9 mouse cellular contexts compared by ENCODE assay signal in genomic region chr11:12034781-12035180, GRCm38 (mm10). TPM values are rescaled to one million over a fixed set of nuclear protein-coding genes. Genes with fewer than 3 reads are reported as not detected.
DNase-seq lines count a peak whose midpoint lies in the region; ATAC-seq lines count a peak whose summit lies in the region.
"Had no signal": no experiment of that assay in that cellular context is flagged by ENCODE, and none has a peak within 500 bp of the region (broad histone marks: within the 10 kb centered on the region; RNA-seq: fewer than 3 reads in every experiment).

No protein-coding gene starts in this region.

- H3K36me3 ChIP-seq in kidney, embryonic 15.5 days = peaks cover 3% of the 10 kb centered on the region; the same call in 1 of the 2 replicates
- peaks cover under 1% of the 10 kb centered on the region; the same call in 1 of the 2 replicates for H3K36me3 ChIP-seq in embryonic facial prominence, embryonic 15.5 days
- H3K36me3 ChIP-seq in limb, embryonic 10.5 days = peaks cover 35% of the 10 kb centered on the region
- H3K36me3 ChIP-seq in neural tube, embryonic 13.5 days = no peaks in the 10 kb centered on the region
- H3K36me3 ChIP-seq: G1E had no signal

- H3K9ac ChIP-seq in kidney, embryonic 15.5 days = peak overlapping the region; percentile 87
- H3K9ac ChIP-seq in embryonic facial prominence, embryonic 15.5 days = no peak overlapping the region
- H3K9ac ChIP-seq in neural tube, embryonic 13.5 days = peak overlapping the region; percentile 78

- peak overlapping the region; percentile 34 for H3K27ac ChIP-seq in kidney, embryonic 15.5 days
- H3K27ac ChIP-seq in embryonic facial prominence, embryonic 15.5 days (replicated peaks) = peak overlapping the region; percentile 88
- peak overlapping the region; percentile 97 for H3K27ac ChIP-seq in limb, embryonic 10.5 days
- peak overlapping the region; percentile 15; the same call in 1 of the 2 replicates for H3K27ac ChIP-seq in neural tube, embryonic 13.5 days (replicated peaks)

- H3K4me2 ChIP-seq in kidney, embryonic 15.5 days = peak overlapping the region; percentile 57
- H3K4me2 ChIP-seq in embryonic facial prominence, embryonic 15.5 days (replicated peaks) = peak overlapping the region; percentile 53
- H3K4me2 ChIP-seq in neural tube, embryonic 13.5 days = peak overlapping the region; percentile 56

- no peak for ATAC-seq in kidney, embryonic 15.5 days (replicated peaks; ENCODE audit: low FRiP score)
- no peak for ATAC-seq in embryonic facial prominence, embryonic 15.5 days (ENCODE audit: insufficient number of reproducible peaks, low FRiP score, low TSS enrichment, low read depth)
- ATAC-seq in neural tube, embryonic 13.5 days (ENCODE audit: low read depth) = no peak
- no peak for ATAC-seq in cerebellum, adult (ENCODE audit: insufficient number of reproducible peaks, low FRiP score, low TSS enrichment)
- no peak for ATAC-seq in megakaryocyte progenitor cell, adult 5-6 weeks (replicated peaks; ENCODE audit: poor library complexity)

- peak overlapping the region; percentile 67 for H3K4me3 ChIP-seq in kidney, embryonic 15.5 days (replicated peaks)
- H3K4me3 ChIP-seq in embryonic facial prominence, embryonic 15.5 days (replicated peaks) = peak overlapping the region; percentile 58
- H3K4me3 ChIP-seq in limb, embryonic 10.5 days = peak overlapping the region; percentile 70
- peak overlapping the region; percentile 57 for H3K4me3 ChIP-seq in neural tube, embryonic 13.5 days

- H3K9me3 ChIP-seq in kidney, embryonic 15.5 days (replicated peaks) = no peaks in the 10 kb centered on the region
- no peaks in the 10 kb centered on the region for H3K9me3 ChIP-seq in embryonic facial prominence, embryonic 15.5 days (replicated peaks)
- no peaks in the 10 kb centered on the region for H3K9me3 ChIP-seq in limb, embryonic 10.5 days (replicated peaks)
- no peaks in the 10 kb centered on the region for H3K9me3 ChIP-seq in neural tube, embryonic 13.5 days

- peaks cover 92% of the 10 kb centered on the region for H3K27me3 ChIP-seq in kidney, embryonic 15.5 days
- peaks cover 78% of the 10 kb centered on the region for H3K27me3 ChIP-seq in embryonic facial prominence, embryonic 15.5 days
- H3K27me3 ChIP-seq in limb, embryonic 10.5 days (ENCODE audit: low read depth, poor library complexity, severe bottlenecking) = peaks cover 100% of the 10 kb centered on the region
- H3K27me3 ChIP-seq in neural tube, embryonic 13.5 days = peaks cover 98% of the 10 kb centered on the region

- 29% methylated on average over 4 of the region's 4 CpGs for WGBS in kidney, embryonic 15.5 days
- WGBS in embryonic facial prominence, embryonic 15.5 days = 44% methylated on average over 4 of the region's 4 CpGs
- 48% methylated on average over 4 of the region's 4 CpGs for WGBS in limb, embryonic 10.5 days
- 43% methylated on average over 4 of the region's 4 CpGs for WGBS in neural tube, embryonic 13.5 days

- DNase-seq in kidney, adult 8-10 months = no peak
- no peak for DNase-seq in limb, embryonic 10.5 days (ENCODE audit: low spot score)
- no peak for DNase-seq in thymus, postnatal 4 days

- H3K4me1 ChIP-seq in kidney, embryonic 15.5 days = peaks cover 16% of the 10 kb centered on the region
- H3K4me1 ChIP-seq in embryonic facial prominence, embryonic 15.5 days = peaks cover 6% of the 10 kb centered on the region; the same call in 1 of the 2 replicates
- peaks cover 14% of the 10 kb centered on the region; the same call in 1 of the 2 replicates for H3K4me1 ChIP-seq in limb, embryonic 10.5 days
- H3K4me1 ChIP-seq in neural tube, embryonic 13.5 days (replicated peaks) = peaks cover 9% of the 10 kb centered on the region

RNA-seq across cellular contexts. Expression of gene Grb10, which starts 3.7 kb away (rescaled TPM):
- 390 and 413 TPM in 2 replicates for polyA plus RNA-seq in kidney, embryonic 15.5 days (2015; fragmentation: Nextera tagmentation; extraction: Ambion mirVana)
- 396 and 421 TPM in 2 replicates for polyA plus RNA-seq in embryonic facial prominence, embryonic 15.5 days (2015; fragmentation: Nextera tagmentation; extraction: Ambion mirVana)
- 474 and 593 TPM in 2 replicates for polyA plus RNA-seq in limb, embryonic 10.5 days (2016; fragmentation: Nextera tagmentation; extraction: Ambion mirVana)
- polyA plus RNA-seq in neural tube, embryonic 13.5 days (2015; fragmentation: Nextera tagmentation; extraction: Ambion mirVana) = 133 and 154 TPM in 2 replicates
- total RNA-seq in megakaryocyte progenitor cell, adult 5-6 weeks (2015) = 8.3 and 13.5 TPM in 2 replicates
- total RNA-seq in megakaryocyte progenitor cell, adult 5-6 weeks (2017) = 4.5 and 12.8 TPM in 2 replicates
- polyA plus RNA-seq: G1E had no signal

Comparison
In these comparisons a context has a peak if more than half of its experiments do, and no peak if none do; other contexts are left out.
1. H3K27ac ChIP-seq: peak in every context shown above with its lines; median percentile 97 in limb, embryonic 10.5 days; 88 in embryonic facial prominence, embryonic 15.5 days; 34 in kidney, embryonic 15.5 days; 15 in neural tube, embryonic 13.5 days.